Mouse (Mus musculus) R1 (cell line): ENCODE data around the gene Glp1r.

Experiments
- DNase-seq: peaks from one replicate; pipeline ENCODE4 v3.0.0-alpha.2; 2018; ENCODE audit warnings: low read depth, low spot score

Glp1r gene

DNA sequence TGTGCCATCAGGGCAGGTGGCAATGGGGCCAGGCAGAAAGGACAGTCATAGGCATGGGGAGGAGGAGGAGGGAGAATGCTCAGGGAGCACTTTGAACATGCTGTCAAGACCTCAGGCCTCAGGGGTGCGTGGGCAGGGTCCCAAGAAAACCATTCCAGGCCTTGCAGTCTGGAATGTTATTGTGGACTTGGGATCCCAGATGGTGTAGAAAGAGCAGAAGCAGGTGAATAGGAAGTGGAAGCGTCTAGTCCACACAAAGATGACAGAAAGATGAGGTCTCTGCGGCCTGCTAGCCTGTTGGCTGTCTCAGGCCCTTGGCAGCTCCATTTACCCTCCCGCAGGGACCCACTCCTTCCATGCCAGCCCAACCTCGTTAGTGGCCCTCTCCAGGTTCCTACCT is 10.9 kb downstream of the Glp1r start:
- no peak for DNase-seq

GRCm38 (mm10) chr17:30914264-30914663 is 12.6 kb downstream of the Glp1r start:
- DNase-seq: no peak

- DNase-seq: peak; percentile 58
Observed at GRCm38 (mm10) chr17:30923566-30923965, 21.9 kb downstream of the Glp1r start.

GRCm38 (mm10) chr17:30930827-30931226 is 29.2 kb downstream of the Glp1r start:
- no peak for DNase-seq

DNA sequence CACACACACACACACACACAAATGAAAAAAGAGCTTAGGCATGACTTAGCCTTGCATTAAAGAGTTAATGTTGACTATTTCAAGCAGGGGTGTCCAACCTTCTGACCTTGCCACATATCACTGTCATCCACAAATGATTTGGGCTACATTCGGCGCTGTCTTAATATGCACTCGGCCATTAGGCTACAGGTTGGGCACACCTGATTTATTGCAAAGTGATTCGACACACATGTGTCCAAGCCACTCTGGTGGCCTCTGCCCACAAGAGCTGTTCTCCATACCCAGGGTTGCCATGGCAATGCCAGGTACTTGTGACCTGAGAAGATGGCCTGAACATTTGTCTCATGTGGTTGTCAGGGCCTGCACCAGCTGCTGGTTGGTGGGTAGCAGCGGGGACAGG is 31.2 kb downstream of the Glp1r start:
- DNase-seq: no peak

GRCm38 (mm10) chr17:30935301-30935700 is 33.7 kb downstream of the Glp1r start:
- DNase-seq: no peak

GRCm38 (mm10) chr17:30938554-30938953 is 36.9 kb downstream of the Glp1r start:
- peak; percentile 27 for DNase-seq

DNA sequence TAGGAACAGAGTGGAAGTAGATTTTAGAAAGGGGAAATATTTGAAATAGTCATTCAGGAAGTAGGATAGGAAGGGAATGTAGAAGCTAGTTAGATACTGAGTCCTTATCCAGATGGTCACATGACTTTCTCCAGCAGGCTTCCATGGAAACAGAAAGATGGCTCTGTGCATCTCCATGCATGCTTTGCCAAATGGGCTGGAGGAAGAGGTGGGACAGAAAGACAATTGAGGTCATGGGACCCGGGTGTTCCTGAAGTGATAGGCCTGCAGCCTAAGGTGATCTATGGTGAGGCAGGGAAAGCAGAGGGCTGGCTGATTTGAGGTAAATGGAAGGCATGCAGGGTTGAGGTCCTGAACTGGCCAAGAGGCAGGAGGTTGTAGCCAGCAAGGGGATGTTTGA is 46.8 kb downstream of the Glp1r start:
- DNase-seq: no peak

- peak; percentile 56 for DNase-seq
Observed at GRCm38 (mm10) chr17:30950780-30951179, 49.2 kb downstream of the Glp1r start.

DNA sequence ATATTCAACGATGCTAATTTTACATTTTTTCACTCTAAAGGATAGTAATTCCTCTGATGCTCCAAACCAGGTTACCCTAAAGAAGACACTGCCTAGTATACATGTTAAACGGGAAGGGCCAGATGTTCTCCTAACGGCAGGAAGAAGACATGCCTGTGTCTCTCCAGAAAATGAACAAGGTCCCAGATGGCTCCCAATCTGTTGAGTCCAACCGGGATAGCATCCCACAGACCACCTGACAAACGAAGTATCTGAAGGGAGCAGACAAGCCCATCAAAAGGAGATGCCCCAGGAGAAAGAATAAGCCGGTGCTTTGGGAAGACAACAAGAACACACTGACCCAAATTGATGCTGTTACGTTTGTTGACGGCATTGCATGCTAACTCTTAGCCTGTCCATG is 50.0 kb downstream of the Glp1r start:
- DNase-seq: no peak

DNA sequence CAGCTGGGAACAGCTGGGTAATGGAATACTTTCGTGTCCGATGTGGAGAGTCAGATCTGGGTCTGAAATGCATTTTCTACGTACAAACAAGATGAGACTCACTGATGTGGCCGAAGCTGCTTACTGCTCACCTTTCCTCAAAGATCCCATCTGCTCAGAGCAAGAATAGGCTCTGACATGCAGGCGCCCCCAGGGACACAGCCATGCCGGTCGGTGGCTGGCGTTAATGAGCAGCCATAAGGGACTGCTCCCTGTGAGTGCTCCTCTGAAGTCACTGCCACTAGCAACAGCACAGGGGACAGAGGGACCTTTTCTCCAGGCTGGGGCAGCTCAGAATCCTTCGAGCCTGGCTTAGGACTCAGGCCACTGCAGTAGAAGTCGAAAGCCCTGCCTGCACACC is 52.7 kb downstream of the Glp1r start, which contains the start of gene Umodl1:
Umodl1 (plus strand) TSS at position 301 of the 400 bp plus-strand sequence.
- no peak for DNase-seq

GRCm38 (mm10) chr17:30961936-30962592 is 60.4 kb downstream of the Glp1r start:
- DNase-seq: no peak

DNA sequence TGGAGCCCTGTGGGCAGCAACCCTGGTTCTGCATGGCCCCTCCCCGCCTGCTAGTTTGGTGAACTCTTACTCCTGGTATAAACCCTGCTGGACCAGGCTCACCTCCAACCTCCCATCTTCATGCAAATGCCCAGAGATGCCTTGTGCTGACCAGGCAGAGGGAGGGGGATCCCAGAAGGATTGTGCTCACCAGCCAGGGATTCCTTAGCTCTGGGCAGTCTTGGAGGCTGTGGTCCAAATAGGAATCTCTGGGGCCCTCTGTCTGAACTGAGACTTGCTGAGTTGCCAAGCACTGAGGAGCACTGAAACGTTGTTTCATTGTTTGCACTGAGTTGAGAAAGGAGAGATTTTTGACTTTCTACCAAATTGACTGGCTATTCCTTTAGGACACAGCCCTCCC is 61.3 kb downstream of the Glp1r start:
- no peak for DNase-seq

DNA sequence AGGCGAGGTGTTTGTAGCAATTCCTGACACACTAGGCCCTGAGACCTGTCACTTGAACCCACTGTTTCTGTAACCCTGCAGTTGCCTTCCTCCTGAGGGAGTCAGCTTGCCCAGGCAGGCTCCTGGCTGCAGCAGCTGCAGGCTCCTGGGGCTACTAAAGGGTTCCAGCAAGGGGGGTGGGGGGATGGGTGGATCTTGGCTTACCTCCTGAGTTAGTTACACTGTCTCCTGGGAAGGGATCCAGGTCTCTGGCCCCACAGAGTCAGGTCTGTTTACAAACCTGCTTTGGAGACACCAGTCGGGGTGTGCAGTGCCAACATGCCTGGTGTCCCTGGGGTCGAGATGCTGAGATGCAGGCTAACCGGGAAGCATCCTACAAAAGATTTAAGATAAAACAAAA is 68.4 kb downstream of the Glp1r start:
- DNase-seq: no peak

GRCm38 (mm10) chr17:30971877-30972276 is 70.3 kb downstream of the Glp1r start:
- no peak for DNase-seq

DNA sequence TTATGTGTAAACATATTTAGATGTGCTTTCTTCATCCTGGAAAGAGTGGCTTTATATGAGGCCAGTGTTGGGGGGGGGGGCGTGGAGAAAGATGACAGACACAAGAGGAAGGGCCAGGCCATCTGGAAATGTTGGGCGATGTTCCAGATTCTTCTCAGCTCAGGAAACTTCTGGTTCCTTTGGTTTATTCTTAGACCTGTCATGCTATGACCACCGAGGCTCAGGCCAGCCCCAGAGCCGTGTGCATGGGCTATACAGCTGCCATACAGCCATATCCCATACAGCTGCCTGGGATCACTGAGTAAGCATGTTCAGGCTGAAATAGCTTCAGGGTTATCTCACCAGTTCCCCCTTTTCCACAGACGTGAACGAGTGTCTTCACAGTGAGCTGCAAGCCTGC is 71.7 kb downstream of the Glp1r start:
- no peak for DNase-seq

DNA sequence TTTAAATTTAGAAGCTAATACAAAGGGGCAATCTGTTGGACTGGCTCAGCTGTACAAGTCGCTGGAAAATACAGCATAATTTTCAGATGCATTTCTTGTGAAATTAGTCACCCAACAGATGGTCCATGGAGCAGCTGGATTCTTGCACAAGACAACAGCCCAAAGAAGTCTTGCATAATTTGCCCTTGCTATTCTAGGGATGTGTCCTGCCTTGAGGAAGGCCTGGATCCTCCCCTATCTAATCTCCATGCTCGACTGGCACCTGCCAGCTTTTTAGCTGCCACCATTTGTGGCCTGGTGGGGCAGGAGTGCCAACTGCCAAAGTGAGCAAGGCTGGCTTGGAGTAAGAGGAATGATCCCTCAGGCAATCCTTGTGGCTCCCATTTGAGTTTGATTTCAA is 75.7 kb downstream of the Glp1r start:
- DNase-seq: no peak

- DNase-seq: peak; percentile 42
Observed at GRCm38 (mm10) chr17:30978556-30978955, 76.9 kb downstream of the Glp1r start.

GRCm38 (mm10) chr17:30983521-30983920 is 81.9 kb downstream of the Glp1r start:
- DNase-seq: no peak

- DNase-seq: peak; percentile 76
Observed at GRCm38 (mm10) chr17:30990254-30990653, 88.6 kb downstream of the Glp1r start.
